Mouse (Mus musculus) cerebellum, adult (tissue): Measurements from ENCODE around the gene Gm3476.
"Not testable (repeated sequence)": the region's sequence is repeated elsewhere in the genome, so short reads cannot be mapped to it uniquely, and the experiment has no call there.

ENCODE experiments used
- ATAC-seq: cut with Nextera tagmentation; 2 replicates; pipeline ENCODE4 v1.9.2; 2017; ENCODE audit warnings: mild to moderate bottlenecking, moderate library complexity, mixed read lengths; ENCODE audit not compliant: insufficient number of reproducible peaks, low FRiP score, low TSS enrichment

Gene Gm3476

DNA sequence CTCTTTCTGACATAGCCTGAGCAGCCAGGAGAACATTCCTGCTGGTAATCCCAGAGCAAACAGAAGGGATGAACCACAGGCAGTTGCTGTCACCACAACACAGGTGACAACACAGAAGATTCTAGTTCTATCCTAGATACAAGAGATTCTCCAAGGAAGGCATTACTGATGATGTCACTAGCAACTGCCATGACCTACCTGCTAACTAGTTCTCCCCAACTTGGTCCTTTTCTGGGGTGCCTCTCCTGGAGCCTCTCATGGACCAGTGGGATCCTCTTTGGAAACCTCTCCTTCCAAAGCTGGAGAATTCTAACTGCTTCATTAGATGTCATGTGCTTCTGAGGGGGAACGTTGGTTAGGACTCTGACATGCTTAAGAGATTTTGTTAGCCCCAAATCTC, at the start of gene Gm3476:
Gm3476 (minus strand) TSS at position 101 of the 400 bp plus-strand sequence.
- not testable (repeated sequence) for ATAC-seq

DNA sequence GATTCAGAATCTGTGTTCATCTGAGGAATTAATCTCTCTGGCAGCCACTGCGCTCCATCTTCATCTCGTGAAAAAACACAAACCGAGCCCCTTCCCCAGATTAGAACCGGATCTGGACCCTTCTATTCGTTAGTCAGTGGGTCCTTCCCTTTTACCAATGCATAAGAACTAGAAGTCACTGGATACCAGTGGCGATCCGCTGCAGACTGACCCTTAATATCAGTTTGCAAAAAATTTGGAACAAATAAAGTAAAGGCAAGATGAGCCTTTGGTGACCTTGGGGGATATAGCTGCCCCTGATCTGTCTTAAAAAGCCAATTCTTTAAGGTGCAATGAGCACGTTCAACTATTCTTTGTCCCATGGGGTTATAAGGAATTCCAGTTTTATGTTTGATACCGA, 37.9 kb upstream of the Gm3476 start:
- ATAC-seq: not testable (repeated sequence)

DNA sequence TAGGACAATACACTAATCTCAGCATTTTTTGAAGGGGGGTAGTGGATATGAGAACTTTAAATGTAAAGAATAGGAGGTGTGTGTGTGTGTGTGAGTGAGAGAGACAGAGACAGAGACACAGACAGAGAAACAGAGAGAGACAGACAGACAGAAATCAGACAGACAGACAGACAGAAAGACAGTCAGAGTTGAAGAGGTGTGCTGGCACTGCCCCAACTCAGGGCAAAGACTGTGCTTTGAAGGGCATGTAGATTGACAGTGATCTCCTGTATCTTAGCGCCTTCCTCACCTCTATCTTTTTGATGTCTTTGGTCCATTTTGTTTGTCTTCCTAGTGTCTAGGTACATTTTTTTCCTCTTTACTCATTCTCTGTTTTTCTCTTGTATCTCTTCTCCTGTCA, 35.5 kb upstream of the Gm3476 start:
- not testable (repeated sequence) for ATAC-seq

DNA sequence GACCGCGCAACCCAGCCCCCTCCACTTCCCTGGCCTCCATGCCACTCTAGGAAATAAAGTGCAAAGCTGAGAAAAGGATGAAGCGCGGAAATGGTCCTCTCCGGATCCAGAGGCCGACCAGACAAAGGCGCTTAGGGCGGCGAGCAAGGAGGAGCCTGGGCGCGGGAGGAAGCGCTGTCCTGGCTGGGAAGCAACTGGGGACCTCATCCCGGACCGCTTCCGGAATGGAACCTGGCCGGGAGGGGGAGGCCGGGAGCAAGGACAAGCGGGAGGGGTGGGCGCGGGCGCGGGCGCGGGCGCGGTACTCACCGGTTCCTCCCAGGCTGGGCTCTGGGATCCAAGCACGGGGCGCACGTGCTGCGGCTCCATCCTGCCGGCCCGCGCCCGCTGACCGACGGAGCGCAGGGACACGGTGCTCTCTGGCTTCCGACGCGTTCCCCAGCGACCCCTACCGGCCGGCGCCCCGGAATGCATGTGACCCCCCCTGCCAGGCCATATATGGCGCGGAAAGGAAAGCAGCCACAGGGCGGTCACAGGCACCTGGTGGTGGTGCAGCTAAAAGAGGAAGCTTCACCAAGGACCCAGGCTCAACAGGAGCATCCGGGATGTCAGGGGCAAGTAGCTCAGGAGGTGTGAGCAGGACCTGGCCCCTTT, 17.2 kb downstream of the Gm3476 start, which contains the start of gene Gm3468:
Gm3468 (minus strand) TSS at position 394 of the 654 bp plus-strand sequence.
- ATAC-seq: not testable (repeated sequence)

DNA sequence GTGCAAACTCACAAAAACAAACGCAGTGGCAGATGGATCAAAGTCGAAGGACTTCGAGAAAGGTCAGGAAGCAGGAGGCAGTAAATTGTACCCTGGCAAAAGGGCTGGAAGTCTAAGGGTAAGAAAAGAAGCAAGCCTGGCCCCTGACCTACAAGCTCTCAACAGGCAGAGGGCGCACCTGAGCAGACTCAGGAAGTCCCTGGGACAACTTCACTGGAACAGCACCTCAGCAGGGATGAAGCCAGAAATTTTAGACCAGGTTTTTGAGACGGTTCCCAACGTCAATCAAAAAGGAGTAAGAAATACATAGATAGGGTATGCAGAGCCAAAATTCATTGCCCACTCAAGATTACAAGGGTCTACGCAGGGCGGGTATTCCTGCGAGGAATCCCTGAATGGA, 18.1 kb downstream of the Gm3476 start:
- ATAC-seq: not testable (repeated sequence)

DNA sequence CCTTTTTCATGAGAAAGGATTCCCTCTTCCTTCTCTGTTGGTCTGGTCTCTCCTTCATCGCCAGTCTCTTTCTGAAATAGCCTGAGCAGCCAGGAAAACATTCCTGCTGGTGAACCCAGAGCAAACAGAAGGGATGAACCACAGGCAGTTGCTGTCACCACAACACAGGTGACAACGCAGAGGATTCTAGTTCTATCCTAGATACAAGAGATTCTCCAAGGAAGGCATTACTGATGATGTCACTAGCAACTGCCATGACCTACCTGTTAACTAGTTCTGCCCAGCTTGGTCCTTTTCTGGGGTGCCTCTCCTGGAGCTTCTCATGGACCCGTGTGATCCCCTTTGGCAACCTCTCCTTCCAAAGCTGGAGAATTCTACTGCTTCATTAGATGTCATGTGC, 31.8 kb downstream of the Gm3476 start, which contains the start of gene Gm8206:
Gm8206 (minus strand) TSS at position 101 of the 400 bp plus-strand sequence.
- not testable (repeated sequence) for ATAC-seq

DNA sequence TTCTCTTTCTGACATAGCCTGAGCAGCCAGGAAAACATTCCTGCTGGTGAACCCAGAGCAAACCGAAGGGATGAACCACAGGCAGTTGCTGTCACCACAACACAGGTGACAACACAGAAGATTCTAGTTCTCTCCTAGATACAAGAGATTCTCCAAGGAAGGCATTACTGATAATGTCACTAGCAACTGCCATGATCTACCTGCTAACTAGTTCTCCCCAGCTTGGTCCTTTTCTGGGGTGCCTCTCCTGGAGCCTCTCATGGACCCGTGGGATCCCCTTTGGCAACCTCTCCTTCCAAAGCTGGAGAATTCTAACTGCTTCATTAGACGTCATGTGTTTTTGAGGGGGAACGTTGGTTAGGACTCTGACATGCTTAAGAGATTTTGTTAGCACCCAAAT, 67.4 kb downstream of the Gm3476 start, which contains the start of gene Gm6337:
Gm6337 (minus strand) TSS at position 101 of the 400 bp plus-strand sequence.
- not testable (repeated sequence) for ATAC-seq
